Mouse (Mus musculus): ENCODE results near the gene Cd209g.
"Not testable (repeated sequence)": the region's sequence is repeated elsewhere in the genome, so short reads cannot be mapped to it uniquely, and the experiment has no call there.

- not testable (repeated sequence) for TF ChIP-seq POLR2A (IDR thresholded peaks at IDR 0.05; ENCODE audit: insufficient read depth, low read depth, low read length); CTCF (IDR thresholded peaks at IDR 0.05)
Observed at GRCm38 (mm10) chr8:4088514-4088913, 45.4 kb upstream of the Cd209g start.
